In the genomic region with DNA sequence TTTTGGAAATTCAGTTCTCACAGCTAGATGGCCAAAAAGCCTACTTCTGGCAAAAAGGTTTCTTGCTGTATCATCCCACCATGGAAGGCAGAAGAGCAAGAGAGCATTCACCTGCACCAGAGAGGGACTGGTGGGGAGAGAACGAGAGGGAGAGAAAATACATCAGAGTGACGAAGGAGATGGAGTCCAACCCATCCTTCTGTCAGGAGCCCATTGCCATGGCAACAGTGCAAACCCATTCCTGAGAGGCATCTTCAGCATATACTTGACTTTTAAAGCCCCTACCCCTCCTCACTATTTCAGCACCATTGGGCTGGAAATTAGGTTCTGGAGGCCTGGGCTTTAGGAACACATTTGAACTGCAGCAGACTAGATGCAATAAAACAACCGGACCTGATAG, we compare ENCODE assay signal across 18 mouse cellular contexts.
"Had no signal": no experiment of that assay in that cellular context is flagged by ENCODE, and none has a peak within 500 bp of the region (broad histone marks: within the 10 kb centered on the region; RNA-seq: fewer than 3 reads in every experiment).

No protein-coding gene starts in this region.

- ATAC-seq: liver, postnatal 0 days; lung, postnatal 0 days; midbrain, embryonic 15.5 days had no signal

- H3K27ac ChIP-seq: liver, embryonic 13.5 days; liver, embryonic 15.5 days; lung, embryonic 15.5 days; macrophage; midbrain, embryonic 15.5 days; neural tube, embryonic 12.5 days; stomach, embryonic 15.5 days; stomach, postnatal 0 days had no signal

- H3K9ac ChIP-seq: liver, embryonic 13.5 days; liver, embryonic 15.5 days; liver, postnatal 0 days; lung, embryonic 15.5 days; midbrain, embryonic 15.5 days; neural tube, embryonic 12.5 days; stomach, embryonic 15.5 days had no signal

- H3K4me1 ChIP-seq: liver, embryonic 13.5 days; liver, embryonic 15.5 days; lung, embryonic 15.5 days; megakaryocyte, embryonic 14.5 days; midbrain, embryonic 15.5 days; neural tube, embryonic 12.5 days; stomach, embryonic 15.5 days had no signal

- DNase-seq: liver, embryonic 13.5 days; liver, postnatal 0 days; lung, adult 2 months; lung, postnatal 14 days; lung, postnatal 36 days; thymus, adult 2 months; thymus, postnatal 25 days; thymus, postnatal 4 days had no signal

- H3K4me3 ChIP-seq: liver, embryonic 13.5 days; liver, embryonic 15.5 days; lung, embryonic 15.5 days; megakaryocyte, embryonic 14.5 days; midbrain, embryonic 15.5 days; neural tube, embryonic 12.5 days; stomach, embryonic 15.5 days had no signal

- H3K9me3 ChIP-seq: liver, embryonic 13.5 days; liver, embryonic 15.5 days; lung, embryonic 15.5 days; megakaryocyte, embryonic 14.5 days; midbrain, embryonic 15.5 days; neural tube, embryonic 12.5 days; stomach, embryonic 15.5 days had no signal

- H3K36me3 ChIP-seq: liver, embryonic 13.5 days; liver, embryonic 15.5 days; lung, embryonic 15.5 days; midbrain, embryonic 15.5 days; neural tube, embryonic 12.5 days; stomach, embryonic 15.5 days had no signal

- H3K4me2 ChIP-seq: liver, embryonic 13.5 days; liver, embryonic 15.5 days; lung, embryonic 15.5 days; midbrain, embryonic 11.5 days; midbrain, embryonic 15.5 days; neural tube, embryonic 12.5 days; stomach, embryonic 15.5 days had no signal

- H3K27me3 ChIP-seq: liver, embryonic 13.5 days; liver, embryonic 15.5 days; lung, embryonic 15.5 days; midbrain, embryonic 15.5 days; neural tube, embryonic 12.5 days; stomach, embryonic 15.5 days had no signal
